Mouse (Mus musculus): ENCODE measurements around the gene Fbxl13.

The Fbxl13 gene

DNA sequence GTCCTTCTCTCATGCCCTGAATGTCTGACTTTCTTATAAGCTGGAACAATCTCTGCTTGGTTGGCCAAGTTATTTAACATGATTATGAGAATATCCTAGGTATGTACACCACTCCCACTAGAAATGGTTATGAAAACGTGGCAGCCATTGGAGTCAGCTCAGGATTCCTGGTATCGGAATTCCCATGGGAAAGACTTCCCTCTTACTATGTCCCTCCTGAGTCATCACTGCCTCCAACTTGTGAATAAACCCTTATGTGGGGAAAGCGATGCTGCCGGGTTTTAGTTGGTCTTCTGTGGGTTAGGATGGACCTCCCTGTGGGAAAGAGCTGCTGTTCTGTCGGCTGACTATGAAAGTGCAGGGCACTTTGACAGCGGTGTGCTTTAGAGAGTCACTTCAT lies 163.9 kb downstream of the Fbxl13 start:
- H3K27me3 ChIP-seq (ENCODE audit: insufficient read depth, low read length) = no peaks in the 10 kb centered on the region
- no peaks in the 10 kb centered on the region for H3K9me3 ChIP-seq (ENCODE audit: low read length)
- H3K36me3 ChIP-seq (ENCODE audit: insufficient read depth, low read length) = peaks cover 48% of the 10 kb centered on the region
- TF ChIP-seq NANOG (IDR thresholded peaks at IDR 0.05; ENCODE audit: borderline replicate concordance, low read length) = no peak
- no peak for TF ChIP-seq POU5F1 (IDR thresholded peaks at IDR 0.05; ENCODE audit: borderline replicate concordance, low read length)
- no peak for TF ChIP-seq CTCF (conservative IDR thresholded peaks at IDR 0.05; ENCODE audit: low read length)
- H3K4me3 ChIP-seq (replicated peaks; ENCODE audit: low read length) = no peak overlapping the region
- H3K4me1 ChIP-seq (replicated peaks; ENCODE audit: low read depth, low read length) = no peaks in the 10 kb centered on the region

DNA sequence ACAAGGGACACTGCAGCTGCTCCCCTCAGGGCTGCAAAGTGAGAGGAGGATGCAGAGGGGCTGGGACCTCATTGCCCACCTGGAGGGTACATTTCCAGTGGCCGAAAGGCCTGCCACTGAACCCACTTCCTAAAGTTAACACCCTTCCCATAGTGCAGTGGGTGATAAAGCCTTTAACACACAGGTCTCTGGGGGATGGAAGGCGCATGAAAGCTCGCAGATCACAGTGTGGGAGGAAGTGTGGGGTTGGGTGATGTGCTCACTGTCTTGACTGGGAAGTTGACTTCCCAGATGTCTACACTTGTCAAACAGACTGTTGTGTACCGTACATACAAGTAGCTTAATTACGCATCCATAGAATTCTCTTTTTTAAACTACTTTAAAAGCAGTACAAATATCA lies 165.7 kb downstream of the Fbxl13 start:
- TF ChIP-seq CTCF (conservative IDR thresholded peaks at IDR 0.05; ENCODE audit: low read length) (no peak), POU5F1 (IDR thresholded peaks at IDR 0.05; ENCODE audit: borderline replicate concordance, low read length) (no peak), NANOG (IDR thresholded peaks at IDR 0.05; ENCODE audit: borderline replicate concordance, low read length) (no peak)
- Histone ChIP-seq H3K4me1 (replicated peaks; ENCODE audit: low read depth, low read length) (no peaks in the 10 kb centered on the region), H3K36me3 (ENCODE audit: insufficient read depth, low read length) (peaks cover 57% of the 10 kb centered on the region)

DNA sequence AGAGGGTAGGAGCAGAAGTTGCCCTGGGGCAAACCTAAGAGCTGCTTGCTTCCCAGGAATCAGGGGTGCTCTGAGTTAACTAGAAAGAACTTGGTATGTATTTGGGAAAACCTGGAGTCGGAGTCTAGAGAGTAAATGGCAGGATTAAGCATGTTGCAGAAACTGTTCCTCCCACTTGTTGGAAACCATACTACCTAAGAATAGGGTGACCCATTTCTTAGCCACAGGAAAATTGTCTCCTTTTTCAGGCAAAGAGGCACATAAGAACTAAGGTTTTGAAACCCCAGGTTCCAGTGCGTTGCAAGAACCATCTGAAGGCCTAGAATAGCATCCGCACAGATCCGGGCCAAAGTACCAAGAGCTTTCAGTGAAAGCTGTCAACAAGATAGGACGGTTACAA lies 167.0 kb downstream of the Fbxl13 start:
- no peaks in the 10 kb centered on the region for H3K9me3 ChIP-seq (ENCODE audit: low read length)
- H3K36me3 ChIP-seq (ENCODE audit: insufficient read depth, low read length) = peaks cover 52% of the 10 kb centered on the region
- H3K4me1 ChIP-seq (replicated peaks; ENCODE audit: low read depth, low read length) = no peaks in the 10 kb centered on the region
- no peak overlapping the region for H3K4me3 ChIP-seq (replicated peaks; ENCODE audit: low read length)
- TF ChIP-seq NANOG (IDR thresholded peaks at IDR 0.05; ENCODE audit: borderline replicate concordance, low read length) = no peak
- TF ChIP-seq CTCF (conservative IDR thresholded peaks at IDR 0.05; ENCODE audit: low read length) = no peak
- TF ChIP-seq POU5F1 (IDR thresholded peaks at IDR 0.05; ENCODE audit: borderline replicate concordance, low read length) = no peak
- H3K27me3 ChIP-seq (ENCODE audit: insufficient read depth, low read length) = no peaks in the 10 kb centered on the region

More for the DNA sequence above, 165.7 kb downstream of the Fbxl13 start:
- Histone ChIP-seq H3K4me3 (replicated peaks; ENCODE audit: low read length) (no peak overlapping the region), H3K27me3 (ENCODE audit: insufficient read depth, low read length) (no peaks in the 10 kb centered on the region), H3K9me3 (ENCODE audit: low read length) (no peaks in the 10 kb centered on the region)

DNA sequence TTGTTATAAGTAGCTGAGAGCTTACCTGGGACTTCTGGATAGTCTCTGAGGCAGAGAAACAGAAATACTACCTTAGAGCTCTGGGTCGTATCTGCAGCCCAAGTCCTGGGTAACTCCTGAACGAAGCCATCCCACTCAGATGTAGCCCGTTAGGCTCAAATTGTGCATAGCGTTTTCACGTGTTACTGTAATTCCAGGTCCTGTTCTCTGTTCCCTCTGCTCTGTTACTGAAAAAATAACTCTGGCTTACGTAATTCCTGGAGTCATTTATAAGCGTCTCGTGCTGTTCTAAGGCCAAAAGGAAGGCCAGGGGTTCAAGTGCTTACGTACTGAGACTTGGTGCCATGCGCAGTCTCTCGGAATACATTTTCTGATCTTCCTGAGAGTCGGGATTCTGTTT lies 177.3 kb downstream of the Fbxl13 start:
- no peak for TF ChIP-seq NANOG (IDR thresholded peaks at IDR 0.05; ENCODE audit: borderline replicate concordance, low read length)
- no peak for TF ChIP-seq POU5F1 (IDR thresholded peaks at IDR 0.05; ENCODE audit: borderline replicate concordance, low read length)
- no peak for TF ChIP-seq CTCF (conservative IDR thresholded peaks at IDR 0.05; ENCODE audit: low read length)
- no peaks in the 10 kb centered on the region for H3K4me1 ChIP-seq (replicated peaks; ENCODE audit: low read depth, low read length)
- peaks cover 10% of the 10 kb centered on the region; the same call in 1 of the 2 replicates for H3K36me3 ChIP-seq (ENCODE audit: insufficient read depth, low read length)
- no peaks in the 10 kb centered on the region for H3K9me3 ChIP-seq (ENCODE audit: low read length)
- no peaks in the 10 kb centered on the region for H3K27me3 ChIP-seq (ENCODE audit: insufficient read depth, low read length)
- H3K4me3 ChIP-seq (replicated peaks; ENCODE audit: low read length) = no peak overlapping the region

DNA sequence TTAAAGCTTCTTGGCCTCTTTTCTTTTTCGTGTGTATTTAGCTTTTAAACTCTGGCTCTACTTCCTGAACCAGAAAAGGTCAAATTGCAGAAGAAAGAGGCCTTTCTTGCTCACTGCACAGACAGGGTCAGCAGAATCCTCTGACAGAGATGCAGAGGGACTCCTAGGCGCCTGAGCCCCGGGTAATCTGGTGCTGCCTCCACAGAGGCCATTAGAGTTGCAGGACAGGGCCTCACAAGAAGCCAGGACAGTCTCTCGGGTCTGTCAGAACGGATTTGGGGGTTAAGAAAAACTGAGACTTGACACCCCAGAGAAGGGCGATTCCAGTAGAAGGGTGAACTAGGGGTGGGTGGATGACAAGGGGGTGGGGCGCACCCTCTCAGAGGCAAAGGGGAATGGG lies 178.0 kb downstream of the Fbxl13 start:
- Histone ChIP-seq H3K9me3 (ENCODE audit: low read length) (no peaks in the 10 kb centered on the region), H3K4me3 (replicated peaks; ENCODE audit: low read length) (no peak overlapping the region), H3K27me3 (ENCODE audit: insufficient read depth, low read length) (no peaks in the 10 kb centered on the region), H3K4me1 (replicated peaks; ENCODE audit: low read depth, low read length) (no peaks in the 10 kb centered on the region), H3K36me3 (ENCODE audit: insufficient read depth, low read length) (peaks cover 6% of the 10 kb centered on the region; the same call in 1 of the 2 replicates)
- TF ChIP-seq CTCF (conservative IDR thresholded peaks at IDR 0.05; ENCODE audit: low read length) = no peak
- no peak for TF ChIP-seq POU5F1 (IDR thresholded peaks at IDR 0.05; ENCODE audit: borderline replicate concordance, low read length)
- TF ChIP-seq NANOG (IDR thresholded peaks at IDR 0.05; ENCODE audit: borderline replicate concordance, low read length) = no peak

DNA sequence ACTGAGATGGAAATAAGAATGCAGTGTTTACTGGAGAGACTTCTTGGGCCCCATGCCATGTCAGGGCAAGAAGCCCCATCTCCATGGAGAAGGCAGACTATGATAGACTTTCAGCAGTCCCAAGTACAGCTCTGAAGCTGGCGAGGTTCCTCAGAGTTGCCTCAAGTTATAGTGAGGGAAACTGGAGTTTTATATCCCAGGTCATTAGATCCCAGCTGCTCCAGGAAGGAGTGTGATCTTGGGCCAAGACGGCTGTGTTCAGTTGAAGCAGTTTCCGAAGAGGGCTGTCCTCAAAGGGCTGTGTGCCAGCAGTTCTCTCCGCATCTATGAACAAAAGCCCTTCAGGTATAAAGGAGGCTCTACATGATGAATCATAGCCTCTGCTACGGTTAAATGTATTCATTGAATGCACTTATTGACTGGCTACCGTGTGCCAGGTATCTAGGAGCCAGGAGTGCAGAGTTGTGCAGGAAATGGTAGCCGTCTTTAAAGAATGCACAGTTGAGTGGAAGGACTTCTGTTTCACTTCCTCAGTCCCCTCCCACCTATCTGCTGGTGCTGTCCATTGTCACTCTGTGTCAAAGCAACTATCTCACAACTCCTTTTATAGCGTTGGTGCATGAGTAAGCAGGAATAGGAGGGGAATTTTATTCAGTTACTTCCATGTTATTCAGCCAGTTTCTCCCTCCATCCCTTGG lies 204.5 kb downstream of the Fbxl13 start:
- no peaks in the 10 kb centered on the region for H3K9me3 ChIP-seq (ENCODE audit: low read length)
- no peak overlapping the region for H3K4me3 ChIP-seq (replicated peaks; ENCODE audit: low read length)
- no peaks in the 10 kb centered on the region for H3K27me3 ChIP-seq (ENCODE audit: insufficient read depth, low read length)
- peaks cover 47% of the 10 kb centered on the region for H3K36me3 ChIP-seq (ENCODE audit: insufficient read depth, low read length)
- no peak for TF ChIP-seq CTCF (conservative IDR thresholded peaks at IDR 0.05; ENCODE audit: low read length)
- no peak for TF ChIP-seq POU5F1 (IDR thresholded peaks at IDR 0.05; ENCODE audit: borderline replicate concordance, low read length)
- no peak for TF ChIP-seq NANOG (IDR thresholded peaks at IDR 0.05; ENCODE audit: borderline replicate concordance, low read length)
- no peaks in the 10 kb centered on the region for H3K4me1 ChIP-seq (replicated peaks; ENCODE audit: low read depth, low read length)

DNA sequence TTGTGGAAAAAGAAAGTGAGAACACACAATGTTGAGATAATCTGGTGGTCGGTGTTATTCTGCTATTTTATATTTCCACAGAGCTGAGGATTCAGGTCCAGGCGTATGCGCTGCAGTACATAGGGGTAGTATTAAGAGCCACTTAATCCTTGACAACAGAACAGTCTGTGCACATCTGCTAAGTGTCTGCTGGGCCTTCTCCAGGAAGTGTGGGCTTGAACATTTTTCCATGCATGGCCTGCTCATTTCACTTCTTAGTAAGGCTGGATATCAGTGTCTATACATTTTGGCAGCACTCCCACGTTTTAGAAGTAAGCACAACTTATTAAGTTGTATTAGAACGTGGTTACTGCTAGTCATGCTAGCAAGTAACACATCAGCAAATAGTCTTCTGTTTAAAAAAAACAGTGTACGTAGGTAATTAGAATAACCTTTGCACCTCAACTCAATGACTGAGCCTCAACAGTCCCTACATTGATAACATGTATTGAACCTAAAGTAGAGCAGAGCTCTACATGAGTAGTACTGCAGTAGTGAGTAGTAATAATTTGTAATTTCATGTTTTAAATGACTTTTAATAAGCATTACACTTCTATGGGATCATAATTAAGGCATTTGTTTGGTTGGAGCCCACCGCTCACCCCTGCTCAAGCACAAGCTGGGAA lies 205.9 kb downstream of the Fbxl13 start:
- TF ChIP-seq CTCF (conservative IDR thresholded peaks at IDR 0.05; ENCODE audit: low read length) (no peak), POU5F1 (IDR thresholded peaks at IDR 0.05; ENCODE audit: borderline replicate concordance, low read length) (no peak), NANOG (IDR thresholded peaks at IDR 0.05; ENCODE audit: borderline replicate concordance, low read length) (no peak)
- H3K4me1 ChIP-seq (replicated peaks; ENCODE audit: low read depth, low read length) = peaks cover 4% of the 10 kb centered on the region; the same call in 1 of the 2 replicates
- H3K27me3 ChIP-seq (ENCODE audit: insufficient read depth, low read length) = no peaks in the 10 kb centered on the region
- no peak overlapping the region for H3K4me3 ChIP-seq (replicated peaks; ENCODE audit: low read length)
- no peaks in the 10 kb centered on the region for H3K9me3 ChIP-seq (ENCODE audit: low read length)
- H3K36me3 ChIP-seq (ENCODE audit: insufficient read depth, low read length) = peaks cover 48% of the 10 kb centered on the region

DNA sequence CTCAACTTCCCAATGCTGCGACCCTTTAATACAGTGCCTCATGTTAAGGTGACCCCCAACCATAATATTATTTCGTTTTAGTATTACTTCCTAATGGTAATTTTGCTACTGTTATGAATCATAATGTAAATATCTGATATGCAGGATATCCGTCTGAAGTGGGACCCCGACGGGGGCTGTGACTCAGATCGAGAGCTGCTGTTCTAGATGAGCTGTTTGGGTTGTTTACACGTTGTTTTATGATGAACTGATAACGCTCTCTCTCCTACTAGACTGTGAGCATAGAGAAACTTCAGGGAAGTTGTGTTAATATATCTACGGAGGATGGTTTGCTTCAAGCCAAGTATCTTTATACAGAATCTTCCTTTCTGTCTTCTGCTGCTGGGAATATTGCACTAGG lies 207.0 kb downstream of the Fbxl13 start:
- Histone ChIP-seq H3K27me3 (ENCODE audit: insufficient read depth, low read length) (no peaks in the 10 kb centered on the region), H3K36me3 (ENCODE audit: insufficient read depth, low read length) (peaks cover 48% of the 10 kb centered on the region)
- no peak for TF ChIP-seq CTCF (conservative IDR thresholded peaks at IDR 0.05; ENCODE audit: low read length)
- TF ChIP-seq POU5F1 (IDR thresholded peaks at IDR 0.05; ENCODE audit: borderline replicate concordance, low read length) = no peak
- no peak for TF ChIP-seq NANOG (IDR thresholded peaks at IDR 0.05; ENCODE audit: borderline replicate concordance, low read length)

More for the DNA sequence above, 207.0 kb downstream of the Fbxl13 start:
- Histone ChIP-seq H3K9me3 (ENCODE audit: low read length) (no peaks in the 10 kb centered on the region), H3K4me1 (replicated peaks; ENCODE audit: low read depth, low read length) (peaks cover 4% of the 10 kb centered on the region; the same call in 1 of the 2 replicates), H3K4me3 (replicated peaks; ENCODE audit: low read length) (no peak overlapping the region)
